Mouse (Mus musculus): ENCODE data around the gene Naa80. TPM values are rescaled to one million over a fixed set of nuclear protein-coding genes. Genes with fewer than 3 reads are reported as not detected.

The Naa80 gene
- polyA plus RNA-seq, 1 experiment from 2014 or later, result 14.7 TPM

DNA sequence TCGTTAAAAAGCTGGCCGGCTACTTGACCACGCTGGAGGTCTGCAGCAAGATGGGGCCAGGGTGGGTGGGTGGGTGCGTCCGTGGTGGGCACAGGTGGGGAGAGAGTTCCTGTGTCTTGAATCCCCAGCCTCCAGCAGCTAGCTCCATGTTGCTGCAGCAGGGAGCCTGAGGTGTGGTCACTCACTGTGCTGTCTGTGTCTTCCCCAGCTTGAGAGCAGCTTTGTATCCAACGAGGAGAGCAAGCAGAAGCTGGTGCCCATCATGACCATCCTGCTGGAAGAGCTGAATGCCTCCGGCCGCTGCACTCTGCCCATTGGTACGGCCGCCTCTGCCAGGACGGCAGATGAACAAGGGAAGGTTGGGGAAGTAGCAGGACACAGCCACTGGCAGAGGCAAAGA is 35.4 kb upstream of the Naa80 start:
- Histone ChIP-seq H3K9ac (replicated peaks) (no peak overlapping the region; the same call in 1 of the 2 replicates), H3K27me3 (peaks cover 10% of the 10 kb centered on the region), H3K27ac (replicated peaks) (no peak overlapping the region), H3K4me1 (peaks cover 40% of the 10 kb centered on the region), H3K4me2 (replicated peaks) (no peak overlapping the region), H3K36me3 (peaks cover 42% of the 10 kb centered on the region), H3K4me3 (no peak overlapping the region), H3K9me3 (no peaks in the 10 kb centered on the region)
- 91% methylated on average over 11 of the region's 11 CpGs for WGBS
- ATAC-seq (ENCODE audit: low FRiP score, low read depth), result no peak

DNA sequence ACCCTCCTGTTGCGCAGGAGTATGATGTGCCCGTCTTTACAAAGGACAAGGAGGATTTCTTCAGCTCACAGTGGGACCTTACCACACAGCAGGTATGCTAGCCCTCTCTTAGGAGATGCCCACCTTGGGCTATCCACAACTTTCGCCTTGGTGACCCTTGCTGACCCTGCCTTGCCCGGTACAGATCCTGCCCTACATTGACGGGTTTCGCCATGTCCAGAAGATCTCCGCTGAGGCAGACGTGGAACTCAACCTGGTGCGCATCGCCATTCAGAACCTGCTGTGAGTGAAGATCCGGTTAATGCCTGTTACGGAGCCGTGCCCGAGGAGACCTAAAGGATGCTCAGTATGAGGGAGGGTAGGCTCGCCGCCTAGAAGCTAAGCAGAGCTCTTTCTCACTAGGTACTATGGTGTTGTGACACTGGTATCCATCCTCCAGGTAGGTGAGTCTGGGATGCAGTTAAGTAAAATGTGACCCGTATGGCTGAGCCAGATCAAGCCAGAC is 34.4 kb upstream of the Naa80 start:
- Histone ChIP-seq H3K4me2 (replicated peaks) (no peak overlapping the region), H3K9me3 (no peaks in the 10 kb centered on the region), H3K36me3 (peaks cover 33% of the 10 kb centered on the region), H3K9ac (replicated peaks) (no peak overlapping the region), H3K27ac (replicated peaks) (no peak overlapping the region), H3K4me1 (peaks cover 40% of the 10 kb centered on the region), H3K27me3 (peaks cover 20% of the 10 kb centered on the region), H3K4me3 (no peak overlapping the region)
- ATAC-seq (ENCODE audit: low FRiP score, low read depth), result no peak
- 95% methylated on average over 17 of the region's 17 CpGs for WGBS

DNA sequence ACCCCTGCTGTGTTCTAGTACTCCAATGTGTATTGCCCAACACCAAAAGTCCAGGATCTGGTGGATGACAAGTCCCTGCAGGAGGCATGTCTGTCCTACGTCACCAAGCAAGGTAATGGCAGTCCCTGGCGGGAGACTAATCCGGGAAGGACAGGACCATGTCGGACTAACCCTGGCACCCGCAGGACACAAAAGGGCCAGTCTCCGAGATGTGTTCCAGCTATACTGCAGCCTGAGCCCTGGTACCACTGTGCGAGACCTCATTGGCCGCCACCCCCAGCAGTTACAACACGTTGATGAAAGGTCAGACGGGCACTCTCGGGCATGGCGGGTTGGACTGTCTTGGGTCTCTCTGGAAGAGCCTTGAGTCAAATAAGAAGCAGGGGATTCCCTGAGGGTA is 34.0 kb upstream of the Naa80 start:
- H3K4me3 ChIP-seq, result no peak overlapping the region
- no peak overlapping the region for H3K27ac ChIP-seq (replicated peaks)
- no peaks in the 10 kb centered on the region for H3K9me3 ChIP-seq
- WGBS, result 95% methylated on average over 12 of the region's 12 CpGs
- no peak for ATAC-seq (ENCODE audit: low FRiP score, low read depth)
- peaks cover 25% of the 10 kb centered on the region for H3K27me3 ChIP-seq
- H3K4me1 ChIP-seq, result peaks cover 40% of the 10 kb centered on the region
- H3K36me3 ChIP-seq, result peaks cover 28% of the 10 kb centered on the region
- no peak overlapping the region for H3K9ac ChIP-seq (replicated peaks)
- H3K4me2 ChIP-seq (replicated peaks), result no peak overlapping the region

DNA sequence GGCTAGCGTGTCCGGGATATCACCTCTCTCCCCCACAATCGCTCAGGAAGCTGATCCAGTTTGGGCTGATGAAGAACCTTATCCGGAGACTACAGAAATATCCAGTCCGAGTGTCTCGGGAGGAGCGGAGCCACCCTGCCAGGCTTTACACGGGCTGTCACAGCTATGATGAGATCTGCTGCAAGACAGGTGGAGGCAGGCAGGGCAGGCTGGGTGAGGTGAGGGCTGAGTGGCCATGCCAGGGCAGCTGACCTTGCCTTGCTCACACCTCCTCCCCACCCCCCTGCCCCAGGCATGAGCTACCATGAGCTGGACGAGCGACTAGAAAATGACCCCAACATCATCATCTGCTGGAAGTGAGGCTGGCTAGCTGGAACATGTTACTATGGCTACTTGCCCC is 33.5 kb upstream of the Naa80 start:
- Histone ChIP-seq H3K27me3 (peaks cover 29% of the 10 kb centered on the region), H3K27ac (replicated peaks) (no peak overlapping the region), H3K9ac (replicated peaks) (no peak overlapping the region), H3K4me1 (peaks cover 40% of the 10 kb centered on the region), H3K4me2 (replicated peaks) (no peak overlapping the region), H3K36me3 (peaks cover 23% of the 10 kb centered on the region), H3K4me3 (no peak overlapping the region), H3K9me3 (no peaks in the 10 kb centered on the region)
- WGBS, result 88% methylated on average over 10 of the region's 10 CpGs
- no peak for ATAC-seq (ENCODE audit: low FRiP score, low read depth)

DNA sequence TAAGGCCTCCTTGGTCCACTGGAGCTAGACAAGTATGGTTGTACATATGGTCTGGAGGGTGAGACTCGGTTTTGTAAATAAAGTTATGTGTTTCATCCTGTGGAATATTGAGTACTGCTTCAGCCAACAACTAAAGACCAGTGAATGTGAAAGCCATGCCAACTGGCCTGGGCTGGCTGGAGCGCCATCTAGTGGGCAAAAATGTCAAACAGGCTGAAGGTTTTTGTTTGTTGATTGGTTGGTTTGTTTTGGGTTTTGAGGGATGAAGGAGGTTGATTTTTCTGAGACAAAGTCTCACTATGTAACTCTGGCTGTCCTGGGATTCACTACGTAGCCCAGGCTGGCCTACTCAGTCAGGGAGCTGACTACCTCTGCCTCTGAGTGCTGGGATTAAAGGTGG is 33.1 kb upstream of the Naa80 start:
- no peak for ATAC-seq (ENCODE audit: low FRiP score, low read depth)
- no peak overlapping the region for H3K4me3 ChIP-seq
- H3K27me3 ChIP-seq, result peaks cover 33% of the 10 kb centered on the region
- WGBS, result 12% methylated on average over 3 of the region's 3 CpGs
- peaks cover 22% of the 10 kb centered on the region for H3K36me3 ChIP-seq
- H3K9ac ChIP-seq (replicated peaks), result no peak overlapping the region
- no peaks in the 10 kb centered on the region for H3K9me3 ChIP-seq
- no peak overlapping the region for H3K4me2 ChIP-seq (replicated peaks)
- no peak overlapping the region for H3K27ac ChIP-seq (replicated peaks)
- peaks cover 39% of the 10 kb centered on the region for H3K4me1 ChIP-seq

DNA sequence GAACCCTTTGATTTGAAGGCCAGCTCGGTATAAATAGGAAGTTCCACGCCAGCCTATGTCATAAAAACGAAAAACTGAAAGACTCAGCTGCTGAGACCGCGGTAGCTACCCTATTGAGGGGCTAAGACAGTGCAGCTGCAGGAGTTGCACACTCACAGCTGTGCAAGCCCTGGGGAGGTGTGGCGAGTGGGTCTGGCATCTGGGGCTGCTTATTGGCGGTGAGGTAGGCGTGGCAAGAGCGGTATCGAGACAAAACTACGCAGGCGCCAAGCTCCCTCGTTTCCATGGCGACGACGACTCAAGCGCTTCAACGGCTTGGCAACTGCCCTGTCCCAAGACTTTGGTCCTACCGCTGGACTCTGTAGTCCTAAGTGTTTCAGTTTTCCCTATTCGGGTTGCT is 31.7 kb upstream of the Naa80 start, which contains the start of gene Zmynd10:
Gene Zmynd10, plus strand, starts transcription at position 273 of the 400 bp plus-strand sequence.
- peak within 1 kb of the TSS; percentile 41; the same call in 1 of the 2 replicates for H3K9ac ChIP-seq (replicated peaks)
- 3% methylated on average over 20 of the region's 20 CpGs for WGBS
- H3K4me1 ChIP-seq, result peaks cover 44% of the 10 kb centered on the region
- peak within 1 kb of the TSS; percentile 22; the same call in 1 of the 2 replicates for H3K4me3 ChIP-seq
- H3K27me3 ChIP-seq, result peaks cover 48% of the 10 kb centered on the region
- H3K9me3 ChIP-seq, result no peaks in the 10 kb centered on the region
- H3K4me2 ChIP-seq (replicated peaks), result peak within 1 kb of the TSS; percentile 47
- peaks cover 22% of the 10 kb centered on the region for H3K36me3 ChIP-seq
- peak within 1 kb of the TSS; percentile 35; the same call in 1 of the 2 replicates for H3K27ac ChIP-seq (replicated peaks)
- peak; percentile 70 for ATAC-seq (ENCODE audit: low FRiP score, low read depth)

DNA sequence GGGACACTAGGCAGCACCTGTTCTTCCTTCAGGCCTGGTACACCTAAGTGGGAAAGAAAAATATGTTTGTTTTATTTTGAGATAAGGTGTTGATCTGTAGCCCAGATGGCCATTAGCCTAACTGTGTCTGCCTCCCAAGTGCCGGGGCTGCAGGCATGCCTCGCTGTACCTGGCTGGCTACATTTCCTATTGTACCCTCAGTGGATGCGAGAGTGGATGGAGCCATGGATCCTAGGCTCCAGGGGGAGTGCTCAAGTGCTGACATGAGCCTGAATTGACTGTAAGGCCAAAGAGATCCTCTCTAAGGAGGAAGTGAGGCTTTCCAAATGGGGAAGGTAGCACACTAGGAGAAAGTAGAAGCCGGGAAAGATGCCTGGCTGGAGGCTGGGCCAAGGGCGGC is 30.7 kb upstream of the Naa80 start:
- H3K27me3 ChIP-seq, result peaks cover 57% of the 10 kb centered on the region
- H3K9ac ChIP-seq (replicated peaks), result no peak overlapping the region
- no peaks in the 10 kb centered on the region for H3K9me3 ChIP-seq
- no peak for ATAC-seq (ENCODE audit: low FRiP score, low read depth)
- 82% methylated on average over 5 of the region's 5 CpGs for WGBS
- H3K27ac ChIP-seq (replicated peaks), result no peak overlapping the region
- H3K36me3 ChIP-seq, result peaks cover 22% of the 10 kb centered on the region
- H3K4me2 ChIP-seq (replicated peaks), result no peak overlapping the region
- H3K4me1 ChIP-seq, result peaks cover 44% of the 10 kb centered on the region
- no peak overlapping the region for H3K4me3 ChIP-seq

DNA sequence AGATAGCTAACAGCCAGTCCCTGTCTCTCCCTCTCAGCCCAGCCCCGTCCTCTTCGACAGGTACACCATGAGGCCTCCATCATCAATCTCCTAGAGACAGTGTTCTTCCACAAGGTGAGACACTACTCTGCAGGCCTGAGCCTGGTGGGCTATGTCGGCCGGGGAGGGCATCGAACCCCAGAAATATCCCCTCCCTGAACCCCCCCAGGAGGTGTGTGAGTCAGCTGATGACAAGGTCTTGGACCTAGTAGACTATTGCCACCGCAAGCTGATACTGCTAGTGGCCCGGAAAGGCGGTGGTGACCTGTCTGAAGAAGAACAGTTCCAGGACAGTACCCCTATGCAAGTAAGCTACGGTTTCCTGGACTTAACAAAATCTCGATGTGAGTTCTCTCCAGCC is 29.9 kb upstream of the Naa80 start:
- H3K9me3 ChIP-seq, result no peaks in the 10 kb centered on the region
- H3K4me2 ChIP-seq (replicated peaks), result no peak overlapping the region
- 93% methylated on average over 10 of the region's 10 CpGs for WGBS
- H3K4me3 ChIP-seq, result no peak overlapping the region
- H3K9ac ChIP-seq (replicated peaks), result no peak overlapping the region
- H3K36me3 ChIP-seq, result peaks cover 16% of the 10 kb centered on the region
- ATAC-seq (ENCODE audit: low FRiP score, low read depth), result no peak
- H3K27me3 ChIP-seq, result peaks cover 64% of the 10 kb centered on the region
- H3K4me1 ChIP-seq, result peaks cover 50% of the 10 kb centered on the region
- no peak overlapping the region for H3K27ac ChIP-seq (replicated peaks)

DNA sequence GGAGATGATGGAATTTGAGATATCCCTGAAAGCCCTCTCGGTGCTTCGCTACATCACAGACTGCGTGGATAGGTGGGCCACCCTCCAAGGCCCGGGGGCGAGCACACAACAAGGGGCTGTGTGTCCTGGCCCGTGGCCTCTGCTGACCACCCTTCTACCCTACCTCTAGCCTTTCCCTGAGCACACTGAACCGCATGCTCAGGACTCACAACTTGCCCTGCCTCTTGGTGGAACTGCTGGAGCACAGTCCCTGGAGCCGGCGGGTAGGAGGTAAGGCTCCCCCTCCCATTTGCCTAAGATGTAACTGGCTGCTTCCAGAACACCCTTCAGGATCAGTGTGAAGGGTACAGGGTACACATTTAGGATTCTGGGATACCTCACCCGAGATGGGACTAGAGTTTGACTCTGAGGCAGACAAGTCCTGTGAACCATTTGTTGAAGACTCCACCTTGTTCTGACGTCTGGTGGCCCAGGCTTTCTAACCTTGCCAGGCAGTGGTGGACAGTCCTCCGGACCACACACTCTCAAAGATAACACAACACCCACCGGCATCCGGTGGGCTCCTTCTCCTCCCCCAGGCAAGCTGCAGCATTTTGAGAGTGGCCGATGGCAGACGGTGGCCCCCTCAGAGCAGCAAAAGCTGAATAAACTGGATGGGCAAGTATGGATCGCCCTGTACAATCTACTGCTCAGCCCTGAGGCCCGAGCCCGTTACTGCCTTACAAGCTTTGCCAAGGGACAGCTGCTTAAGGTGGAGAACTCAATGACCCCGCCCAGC is 29.2 kb upstream of the Naa80 start:
- peaks cover 51% of the 10 kb centered on the region for H3K4me1 ChIP-seq
- 87% methylated on average over 20 of the region's 20 CpGs for WGBS
- no peak for ATAC-seq (ENCODE audit: low FRiP score, low read depth)
- peaks cover 9% of the 10 kb centered on the region for H3K36me3 ChIP-seq
- no peaks in the 10 kb centered on the region for H3K9me3 ChIP-seq
- H3K4me2 ChIP-seq (replicated peaks), result no peak overlapping the region
- H3K9ac ChIP-seq (replicated peaks), result no peak overlapping the region
- peaks cover 64% of the 10 kb centered on the region for H3K27me3 ChIP-seq
- no peak overlapping the region for H3K27ac ChIP-seq (replicated peaks)
- H3K4me3 ChIP-seq, result no peak overlapping the region

DNA sequence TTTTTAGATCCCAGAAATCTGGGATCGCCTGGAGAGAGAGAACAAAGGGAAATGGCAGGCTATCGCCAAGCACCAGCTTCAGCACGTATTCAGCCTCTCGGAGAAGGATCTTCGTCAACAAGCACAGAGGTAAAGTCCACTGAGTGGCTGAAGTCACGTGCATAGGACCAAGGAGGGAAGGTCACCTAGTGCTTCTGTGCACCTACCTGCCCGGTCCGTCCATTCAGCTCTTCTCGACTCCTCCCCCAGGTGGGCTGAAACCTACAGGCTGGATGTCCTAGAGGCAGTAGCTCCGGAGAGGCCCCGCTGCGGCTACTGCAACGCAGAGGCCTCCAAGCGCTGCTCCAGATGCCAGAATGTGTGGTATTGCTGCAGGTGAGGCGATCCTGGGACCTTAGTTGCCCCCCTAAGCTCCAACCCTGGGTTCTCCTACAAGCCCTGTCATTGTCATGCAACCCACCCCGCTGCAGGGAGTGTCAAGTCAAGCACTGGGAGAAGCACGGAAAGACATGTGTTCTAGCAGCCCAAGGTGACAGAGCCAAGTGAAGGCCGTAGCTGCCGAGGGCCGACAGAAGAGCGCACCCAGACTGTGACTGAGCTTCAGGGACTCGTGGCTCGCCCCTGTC is 28.1 kb upstream of the Naa80 start:
- 25% methylated on average over 23 of the region's 23 CpGs for WGBS
- Histone ChIP-seq H3K9ac (replicated peaks) (0 out of 2 replicates have a peak overlapping the region, but pooled peaks have one; percentile 54), H3K4me1 (peaks cover 57% of the 10 kb centered on the region), H3K27me3 (peaks cover 64% of the 10 kb centered on the region), H3K4me2 (replicated peaks) (peak overlapping the region; percentile 58), H3K27ac (replicated peaks) (no peak overlapping the region), H3K9me3 (no peaks in the 10 kb centered on the region), H3K4me3 (peak overlapping the region; percentile 36), H3K36me3 (no peaks in the 10 kb centered on the region)
- no peak for ATAC-seq (ENCODE audit: low FRiP score, low read depth)

DNA sequence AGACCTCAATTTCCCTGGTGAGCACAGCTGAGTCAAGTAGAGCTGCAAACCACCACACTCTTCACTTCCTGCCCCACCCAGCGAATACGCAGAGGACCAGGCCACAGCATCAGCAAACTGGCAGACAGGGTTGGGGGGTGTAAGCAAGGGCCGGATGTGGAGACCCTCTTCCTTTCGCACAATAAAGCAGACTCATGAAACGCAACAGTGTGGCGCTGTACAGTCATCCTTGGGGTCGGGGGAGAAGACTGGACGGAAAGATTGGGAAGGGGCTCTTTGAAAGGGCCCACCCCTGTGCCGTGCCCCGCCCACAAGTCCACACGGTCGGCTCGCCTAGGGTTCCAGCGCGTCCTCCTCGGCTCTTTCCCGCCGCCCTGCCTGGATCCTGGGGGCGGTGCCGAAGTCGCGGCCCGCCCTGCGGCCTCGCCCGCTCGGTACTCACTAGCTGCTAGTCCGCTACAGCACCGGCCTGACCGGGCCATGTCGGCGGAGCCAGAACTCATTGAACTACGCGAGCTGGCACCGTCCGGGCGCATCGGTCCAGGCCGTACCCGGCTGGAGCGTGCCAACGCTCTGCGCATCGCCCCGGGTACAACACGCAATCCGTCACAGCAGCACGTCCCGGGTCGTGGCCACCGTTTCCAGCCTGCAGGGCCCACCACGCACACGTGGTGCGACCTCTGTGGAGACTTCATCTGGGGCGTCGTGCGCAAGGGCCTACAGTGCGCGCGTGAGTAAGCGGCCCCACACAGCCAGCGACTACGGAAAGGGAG is 27.4 kb upstream of the Naa80 start, which contains the start of gene Rassf1:
Gene Rassf1, plus strand, starts transcription at position 439 of the 773 bp plus-strand sequence.
- H3K9ac ChIP-seq (replicated peaks), result peak within 1 kb of the TSS; percentile 54
- H3K4me2 ChIP-seq (replicated peaks), result peak within 1 kb of the TSS; percentile 58
- H3K27me3 ChIP-seq, result peaks cover 64% of the 10 kb centered on the region
- H3K9me3 ChIP-seq, result no peaks in the 10 kb centered on the region
- ATAC-seq (ENCODE audit: low FRiP score, low read depth), result no peak
- peak within 1 kb of the TSS; percentile 36 for H3K4me3 ChIP-seq
- under 1% methylated on average over 63 of the region's 63 CpGs for WGBS
- H3K4me1 ChIP-seq, result peaks cover 60% of the 10 kb centered on the region
- no peaks in the 10 kb centered on the region for H3K36me3 ChIP-seq
- H3K27ac ChIP-seq (replicated peaks), result no peak within 1 kb of the TSS

Measured in midbrain, embryonic 12.5 days (tissue).